Mouse (Mus musculus): ENCODE data around the gene Tet3. TPM values are rescaled to one million over a fixed set of nuclear protein-coding genes. Genes with fewer than 3 reads are reported as not detected.

The Tet3 gene
- polyA plus RNA-seq, 1 experiment = 16.6 TPM

DNA sequence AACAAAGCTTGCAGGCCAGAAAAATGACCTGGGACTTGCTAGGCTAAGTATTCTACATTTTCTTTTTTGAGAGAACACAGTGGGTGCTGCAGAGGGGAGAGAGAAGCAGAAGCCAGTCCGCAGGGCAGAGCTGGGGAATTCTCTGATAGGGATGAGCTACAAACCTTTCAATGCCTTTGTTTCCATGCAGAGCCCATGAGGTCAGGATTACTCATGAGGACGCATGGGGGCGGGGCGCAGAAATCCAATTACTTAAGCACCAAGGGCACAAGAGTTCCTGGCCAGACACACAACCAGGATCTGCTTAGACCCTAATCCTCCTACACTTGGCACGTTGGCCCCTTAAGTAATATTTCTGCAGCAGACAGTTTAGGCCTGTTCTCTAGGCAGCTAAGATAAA, 23.7 kb downstream of the Tet3 start:
- H3K4me1 ChIP-seq (ENCODE audit: control insufficient read depth, insufficient read depth, low read length) = peaks cover 20% of the 10 kb centered on the region
- no peak overlapping the region for H3K4me3 ChIP-seq (ENCODE audit: insufficient read depth, low read length)
- no peak overlapping the region for H3K27ac ChIP-seq (ENCODE audit: insufficient read depth, low read length)
- TF ChIP-seq CTCF (IDR thresholded peaks at IDR 0.05; ENCODE audit: extremely low read depth, insufficient read depth, low read length) (no peak), POLR2A (IDR thresholded peaks at IDR 0.05; ENCODE audit: extremely low read depth, insufficient read depth, low read length) (no peak)

DNA sequence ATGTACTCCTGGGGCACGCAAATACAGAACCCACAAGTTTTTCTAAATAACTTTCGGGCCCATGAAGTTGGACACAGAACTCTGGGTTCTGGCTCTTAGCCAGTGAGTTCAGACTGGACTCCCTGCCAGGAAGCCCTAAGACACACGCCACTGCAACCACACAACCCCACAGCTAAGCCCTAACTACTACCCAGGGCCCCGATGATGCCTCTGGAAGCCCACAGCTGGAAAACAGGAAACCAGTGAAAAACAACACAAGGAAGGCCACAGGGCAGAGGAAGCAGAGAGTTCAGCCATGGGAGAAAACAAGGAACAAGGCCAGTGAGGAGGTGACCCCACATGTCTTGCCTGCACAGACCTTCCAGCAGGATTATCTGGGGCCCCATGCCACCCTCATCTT, 25.3 kb downstream of the Tet3 start:
- no peak for TF ChIP-seq CTCF (IDR thresholded peaks at IDR 0.05; ENCODE audit: extremely low read depth, insufficient read depth, low read length)
- TF ChIP-seq POLR2A (IDR thresholded peaks at IDR 0.05; ENCODE audit: extremely low read depth, insufficient read depth, low read length) = no peak
- no peak overlapping the region for H3K27ac ChIP-seq (ENCODE audit: insufficient read depth, low read length)
- no peak overlapping the region for H3K4me3 ChIP-seq (ENCODE audit: insufficient read depth, low read length)
- peaks cover 19% of the 10 kb centered on the region for H3K4me1 ChIP-seq (ENCODE audit: control insufficient read depth, insufficient read depth, low read length)

DNA sequence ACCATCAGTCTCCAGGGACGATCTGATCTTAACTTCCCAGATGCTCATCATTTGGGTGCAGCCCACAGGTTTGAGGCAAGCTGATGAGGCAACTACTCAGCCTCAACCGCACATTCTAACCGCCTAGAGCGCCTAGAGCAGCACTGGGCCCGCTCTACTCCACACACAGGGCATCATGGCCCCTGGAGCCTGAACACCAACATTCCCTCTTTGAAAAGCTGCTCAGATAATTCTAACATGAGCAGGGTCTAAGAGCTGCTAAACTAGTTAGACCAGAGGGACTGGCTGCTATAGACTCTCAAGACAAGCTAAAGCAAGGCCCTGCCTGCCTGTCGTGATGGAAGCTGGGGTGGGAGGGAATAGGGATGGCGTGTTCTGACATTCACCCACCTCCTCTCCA, 25.9 kb downstream of the Tet3 start:
- H3K4me3 ChIP-seq (ENCODE audit: insufficient read depth, low read length) = no peak overlapping the region
- no peak for TF ChIP-seq POLR2A (IDR thresholded peaks at IDR 0.05; ENCODE audit: extremely low read depth, insufficient read depth, low read length)
- no peak for TF ChIP-seq CTCF (IDR thresholded peaks at IDR 0.05; ENCODE audit: extremely low read depth, insufficient read depth, low read length)
- H3K4me1 ChIP-seq (ENCODE audit: control insufficient read depth, insufficient read depth, low read length) = peaks cover 23% of the 10 kb centered on the region
- no peak overlapping the region for H3K27ac ChIP-seq (ENCODE audit: insufficient read depth, low read length)

DNA sequence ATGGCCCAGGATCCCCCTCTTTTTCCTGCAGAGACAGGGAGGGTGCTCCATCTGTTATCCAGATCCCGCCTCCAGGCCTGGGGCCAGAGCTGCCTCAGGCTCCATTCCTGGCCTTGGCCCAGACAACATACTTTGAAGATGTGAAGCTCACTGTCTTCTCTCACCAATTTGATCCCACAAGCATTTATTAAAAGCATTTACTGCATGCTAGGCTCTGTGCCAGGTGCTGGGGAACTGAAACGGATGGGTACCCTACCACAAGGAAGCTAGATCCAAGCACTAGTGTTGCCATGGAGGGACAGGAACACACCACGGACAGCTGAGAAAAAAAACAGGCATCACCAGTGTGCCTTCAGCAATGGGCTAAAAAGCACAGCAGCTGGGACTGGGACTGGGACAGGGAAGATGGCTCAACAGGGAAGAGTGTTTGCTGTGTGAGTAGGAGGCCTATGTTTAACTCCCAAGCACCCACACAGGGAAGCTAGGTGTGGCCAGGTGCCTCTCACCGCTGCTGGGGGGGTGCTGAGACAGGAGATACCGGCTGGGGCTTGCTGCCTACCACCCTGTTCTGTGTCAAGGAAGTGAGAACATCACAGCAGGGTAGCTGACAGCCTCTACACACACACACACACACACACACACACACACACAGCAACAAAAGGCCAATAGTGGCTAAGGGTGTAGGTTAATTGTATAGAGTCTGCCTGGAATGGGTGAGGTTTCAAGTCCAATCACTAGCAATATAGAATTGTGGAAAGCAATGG, 30.7 kb downstream of the Tet3 start:
- H3K4me3 ChIP-seq (ENCODE audit: insufficient read depth, low read length) = no peak overlapping the region
- H3K4me1 ChIP-seq (ENCODE audit: control insufficient read depth, insufficient read depth, low read length) = peaks cover 30% of the 10 kb centered on the region
- TF ChIP-seq CTCF (IDR thresholded peaks at IDR 0.05; ENCODE audit: extremely low read depth, insufficient read depth, low read length) = no peak
- no peak for TF ChIP-seq POLR2A (IDR thresholded peaks at IDR 0.05; ENCODE audit: extremely low read depth, insufficient read depth, low read length)
- no peak overlapping the region for H3K27ac ChIP-seq (ENCODE audit: insufficient read depth, low read length)

DNA sequence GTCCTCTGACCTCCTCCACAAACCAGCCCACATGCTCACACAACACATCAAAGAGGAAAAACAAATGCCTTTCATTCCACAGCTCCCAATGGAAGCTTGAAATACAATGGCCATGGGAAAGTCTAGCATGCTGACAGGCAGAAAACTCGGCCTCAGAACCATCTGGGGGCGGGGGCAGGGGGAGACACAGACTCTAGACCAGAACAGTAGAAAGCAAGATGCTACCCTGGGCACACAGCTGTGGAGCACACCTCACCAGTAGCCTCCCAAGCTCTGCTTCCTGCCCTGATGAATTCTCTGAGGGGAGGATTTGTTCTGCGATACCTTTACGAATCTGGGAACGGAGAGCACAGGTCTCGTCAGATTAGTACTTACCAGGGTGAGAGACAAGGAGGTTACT, 31.4 kb downstream of the Tet3 start:
- TF ChIP-seq CTCF (IDR thresholded peaks at IDR 0.05; ENCODE audit: extremely low read depth, insufficient read depth, low read length) = no peak
- no peak for TF ChIP-seq POLR2A (IDR thresholded peaks at IDR 0.05; ENCODE audit: extremely low read depth, insufficient read depth, low read length)
- no peak overlapping the region for H3K27ac ChIP-seq (ENCODE audit: insufficient read depth, low read length)
- peaks cover 25% of the 10 kb centered on the region for H3K4me1 ChIP-seq (ENCODE audit: control insufficient read depth, insufficient read depth, low read length)
- no peak overlapping the region for H3K4me3 ChIP-seq (ENCODE audit: insufficient read depth, low read length)

DNA sequence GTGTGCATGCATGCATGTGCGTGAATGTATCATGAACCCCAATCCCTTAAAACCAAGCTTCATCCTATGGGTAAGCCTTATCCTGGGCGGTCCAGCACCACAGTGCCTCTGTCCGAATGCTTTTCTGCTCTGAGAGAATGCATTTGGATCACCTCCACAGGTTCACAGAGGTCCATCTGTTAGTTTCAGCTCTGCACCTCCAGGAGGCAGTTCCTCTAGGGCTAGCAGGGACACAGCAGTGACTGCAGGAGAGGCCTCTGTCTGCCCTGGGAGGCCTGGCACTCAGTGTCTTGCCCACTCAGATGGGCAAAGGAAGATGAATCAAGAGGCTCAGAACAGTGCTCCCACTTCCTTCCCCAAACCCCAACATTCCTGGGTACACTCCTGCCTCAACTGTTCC, 32.3 kb downstream of the Tet3 start:
- H3K4me1 ChIP-seq (ENCODE audit: control insufficient read depth, insufficient read depth, low read length) = peaks cover 19% of the 10 kb centered on the region
- TF ChIP-seq CTCF (IDR thresholded peaks at IDR 0.05; ENCODE audit: extremely low read depth, insufficient read depth, low read length) = no peak
- no peak for TF ChIP-seq POLR2A (IDR thresholded peaks at IDR 0.05; ENCODE audit: extremely low read depth, insufficient read depth, low read length)
- no peak overlapping the region for H3K27ac ChIP-seq (ENCODE audit: insufficient read depth, low read length)
- no peak overlapping the region for H3K4me3 ChIP-seq (ENCODE audit: insufficient read depth, low read length)

DNA sequence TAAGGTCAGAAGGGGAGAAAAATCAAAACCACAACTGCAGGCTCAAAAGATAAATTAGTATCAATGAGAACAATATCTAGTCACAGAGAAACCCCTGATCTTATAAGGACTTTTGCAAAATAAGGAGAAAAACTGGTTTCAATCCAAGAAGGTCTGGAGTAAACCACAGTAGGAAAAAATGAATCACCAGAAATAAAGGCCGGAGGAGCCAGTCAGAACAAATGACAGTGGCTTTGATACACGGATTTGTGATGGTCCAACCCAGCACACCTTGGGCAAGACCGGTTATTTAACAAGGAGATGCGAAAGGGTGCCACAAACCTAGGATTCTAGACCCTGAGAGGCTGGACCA, 34.9 kb downstream of the Tet3 start:
- Histone ChIP-seq H3K4me3 (ENCODE audit: insufficient read depth, low read length) (no peak overlapping the region), H3K4me1 (ENCODE audit: control insufficient read depth, insufficient read depth, low read length) (peaks cover 23% of the 10 kb centered on the region), H3K27ac (ENCODE audit: insufficient read depth, low read length) (no peak overlapping the region)
- TF ChIP-seq CTCF (IDR thresholded peaks at IDR 0.05; ENCODE audit: extremely low read depth, insufficient read depth, low read length) = no peak
- no peak for TF ChIP-seq POLR2A (IDR thresholded peaks at IDR 0.05; ENCODE audit: extremely low read depth, insufficient read depth, low read length)

DNA sequence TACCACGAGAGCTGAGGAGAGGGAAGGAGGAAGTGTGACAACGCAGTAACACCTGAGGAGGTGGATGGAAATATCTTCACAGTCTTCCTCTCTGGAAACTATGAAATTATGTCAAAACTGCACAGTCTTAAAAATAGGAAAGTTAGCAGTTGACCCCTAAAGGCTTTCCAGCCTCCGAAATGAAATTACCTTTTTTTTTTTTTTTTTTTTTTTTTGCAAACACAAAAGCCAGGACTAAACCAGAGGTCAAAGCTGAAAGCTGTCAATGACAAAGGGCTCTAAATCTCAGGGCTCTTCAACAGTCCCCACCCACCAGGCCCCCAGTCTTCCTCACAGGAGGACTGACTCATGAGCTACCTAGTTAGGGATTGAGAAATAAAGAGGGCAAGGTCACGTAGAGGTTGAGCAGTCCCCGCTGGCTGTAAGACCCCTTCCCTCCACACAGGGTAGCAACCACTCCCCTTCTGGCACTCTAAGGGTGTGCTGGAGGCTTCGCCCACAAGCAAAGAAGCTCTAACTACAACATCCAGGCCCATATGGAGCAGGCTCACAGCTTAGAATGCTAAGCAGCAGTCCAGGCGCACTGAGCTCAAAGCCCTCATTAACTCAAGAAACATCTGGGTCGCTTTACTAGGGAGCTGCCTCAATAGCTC, 35.4 kb downstream of the Tet3 start:
- Histone ChIP-seq H3K4me1 (ENCODE audit: control insufficient read depth, insufficient read depth, low read length) (peaks cover 20% of the 10 kb centered on the region), H3K27ac (ENCODE audit: insufficient read depth, low read length) (no peak overlapping the region), H3K4me3 (ENCODE audit: insufficient read depth, low read length) (no peak overlapping the region)
- TF ChIP-seq POLR2A (IDR thresholded peaks at IDR 0.05; ENCODE audit: extremely low read depth, insufficient read depth, low read length) (no peak), CTCF (IDR thresholded peaks at IDR 0.05; ENCODE audit: extremely low read depth, insufficient read depth, low read length) (no peak)

DNA sequence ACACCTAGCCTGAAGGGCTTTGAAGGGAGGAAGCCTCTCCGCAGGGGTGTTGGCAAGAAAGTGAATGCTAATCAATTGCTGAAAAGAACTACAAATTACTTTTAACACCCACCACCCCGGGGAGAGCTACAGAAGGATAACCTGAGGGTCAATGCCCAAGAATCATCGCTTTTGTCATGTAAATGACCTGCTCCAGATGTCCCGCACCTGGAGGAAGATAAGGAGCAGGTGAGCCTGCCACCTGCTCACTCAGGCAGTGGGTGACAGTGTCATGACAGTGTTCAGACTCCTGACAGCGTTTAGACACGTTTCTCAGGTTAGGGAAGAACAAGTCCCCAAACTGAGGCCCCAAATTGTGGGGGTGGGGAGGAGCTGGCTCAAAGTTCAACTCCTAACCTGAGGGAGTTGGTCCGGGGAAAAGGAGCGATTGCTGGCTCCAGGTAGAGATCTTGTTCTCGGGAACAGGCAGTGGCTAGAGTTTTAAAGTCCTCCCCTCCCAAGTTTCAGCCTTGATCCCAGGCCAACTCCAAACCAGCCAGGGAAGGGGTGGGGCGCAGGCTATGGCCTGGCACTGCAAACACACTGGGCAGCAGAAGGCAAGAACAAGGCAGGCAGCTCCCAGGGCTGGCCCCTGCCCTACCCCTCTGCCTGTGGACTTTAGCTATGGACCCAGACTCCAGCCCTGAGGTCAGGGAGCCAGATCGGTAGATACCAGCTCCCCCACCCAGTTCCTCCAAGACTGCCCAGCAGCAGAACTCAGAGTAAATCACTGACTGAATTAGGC, 36.8 kb downstream of the Tet3 start:
- TF ChIP-seq CTCF (IDR thresholded peaks at IDR 0.05; ENCODE audit: extremely low read depth, insufficient read depth, low read length) = no peak
- TF ChIP-seq POLR2A (IDR thresholded peaks at IDR 0.05; ENCODE audit: extremely low read depth, insufficient read depth, low read length) = no peak
- H3K4me1 ChIP-seq (ENCODE audit: control insufficient read depth, insufficient read depth, low read length) = peaks cover 9% of the 10 kb centered on the region

More for the DNA sequence above, 36.8 kb downstream of the Tet3 start:
- no peak overlapping the region for H3K27ac ChIP-seq (ENCODE audit: insufficient read depth, low read length)
- H3K4me3 ChIP-seq (ENCODE audit: insufficient read depth, low read length) = no peak overlapping the region

All from cortical plate, adult 2 months (tissue).